Mouse (Mus musculus) CH12.LX (cell line): ENCODE results near the gene Col18a1. TPM values are rescaled to one million over a fixed set of nuclear protein-coding genes. Genes with fewer than 3 reads are reported as not detected.

Source experiments
- DNase-seq: peaks from one replicate; pipeline ENCODE4 v3.0.0-alpha.2; 2013; ENCODE audit errors: extremely low read depth
- H3K27ac ChIP-seq: 2 replicates; pipeline ENCODE4 v1.5.1; 2012; ENCODE audit warnings: low read depth, mild to moderate bottlenecking, control low read depth, moderate library complexity; ENCODE audit not compliant: insufficient read depth
- H3K27me3 ChIP-seq: replicated peaks from 2 replicates; pipeline ENCODE3; 2012; ENCODE audit warnings: inconsistent platforms
- H3K36me3 ChIP-seq, 2 experiments: replicated peaks in 1 of 2; 2 replicates each; pipeline versions ENCODE3 to v1.6.1; 2012; ENCODE audit warnings: inconsistent platforms in 1 of 2, low read length in 1 of 2, mild to moderate bottlenecking in 1 of 2, mixed read lengths in 1 of 2, moderate library complexity in 1 of 2; ENCODE audit not compliant: control insufficient read depth in 1 of 2, insufficient read depth in 1 of 2
- H3K4me1 ChIP-seq, 2 experiments: 2 replicates each; pipeline ENCODE4 v1.6.1; 2012; ENCODE audit warnings: inconsistent platforms in 1 of 2, moderate library complexity in 1 of 2; ENCODE audit not compliant: insufficient read depth in 2 of 2, control insufficient read depth in 1 of 2
- H3K4me2 ChIP-seq: 2 replicates; pipeline ENCODE4 v1.6.1; 2012; ENCODE audit warnings: low read depth, mild to moderate bottlenecking, control low read depth; ENCODE audit not compliant: poor library complexity, insufficient read depth, severe bottlenecking
- H3K4me3 ChIP-seq, 3 experiments: fragments of 150-350 bp in 1 of 3; sonication (generic) in 1 of 3; replicated peaks in 1 of 3; 2 replicates each; pipeline versions ENCODE3 to v1.5.1; 2011 to 2012; ENCODE audit warnings: low read depth in 2 of 3, low read length in 2 of 3, mild to moderate bottlenecking in 2 of 3, moderate library complexity in 2 of 3, control low read depth in 1 of 3, improper control_type of control experiment in 1 of 3, inconsistent platforms in 1 of 3, mixed read lengths in 1 of 3; ENCODE audit not compliant: poor library complexity in 1 of 3
- H3K79me2 ChIP-seq: replicated peaks from 2 replicates; pipeline ENCODE4 v1.6.1; 2012; ENCODE audit warnings: mild to moderate bottlenecking, moderate library complexity; ENCODE audit not compliant: control insufficient read depth, poor library complexity, insufficient read depth, severe bottlenecking; ENCODE audit errors: extremely low read depth
- H3K9ac ChIP-seq: 2 replicates; pipeline ENCODE4 v1.6.1; 2012; ENCODE audit warnings: low read depth, mild to moderate bottlenecking, control low read depth, moderate library complexity; ENCODE audit not compliant: insufficient read depth
- H3K9me3 ChIP-seq: replicated peaks from 2 replicates; pipeline ENCODE3; 2012; ENCODE audit warnings: low read length, inconsistent platforms, mixed read lengths
- BHLHE40 ChIP-seq: IDR thresholded peaks from 2 replicates; pipeline ENCODE4 v1.6.1; 2011; ENCODE audit warnings: mild to moderate bottlenecking, low read depth, low read length, improper control_type of control experiment
- CHD1 ChIP-seq: IDR thresholded peaks from 2 replicates; pipeline ENCODE4 v1.6.1; 2012; ENCODE audit warnings: low read depth, low read length, improper control_type of control experiment, inconsistent platforms
- CHD2 ChIP-seq: IDR thresholded peaks from 2 replicates; pipeline ENCODE4 v1.6.1; 2011; ENCODE audit warnings: low read length, improper control_type of control experiment
- CTCF ChIP-seq, 2 experiments: IDR thresholded peaks in 1 of 2; conservative IDR thresholded peaks in 1 of 2; 2 replicates each; pipeline ENCODE4 v1.5.1; 2011 to 2012; ENCODE audit warnings: low read depth in 2 of 2, low read length in 2 of 2, improper control_type of control experiment in 1 of 2, inconsistent platforms in 1 of 2, mild to moderate bottlenecking in 1 of 2, moderate library complexity in 1 of 2
- E2F4 ChIP-seq: IDR thresholded peaks from 2 replicates; pipeline ENCODE4 v1.6.1; 2011; ENCODE audit warnings: low read depth, low read length, improper control_type of control experiment; ENCODE audit not compliant: insufficient replicate concordance
- ELF1 ChIP-seq: IDR thresholded peaks from 2 replicates; pipeline ENCODE4 v1.6.1; 2014; ENCODE audit warnings: low read depth, mild to moderate bottlenecking, inconsistent platforms, low read length, improper control_type of control experiment
- ETS1 ChIP-seq: conservative IDR thresholded peaks from 2 replicates; pipeline ENCODE4 v1.6.1; 2012; ENCODE audit warnings: low read depth, mild to moderate bottlenecking, inconsistent platforms, low read length, improper control_type of control experiment, moderate library complexity
- GABPA ChIP-seq: IDR thresholded peaks from 2 replicates; pipeline ENCODE4 v1.6.1; 2012; ENCODE audit warnings: low read depth, low read length, improper control_type of control experiment, inconsistent platforms; ENCODE audit not compliant: insufficient replicate concordance
- HCFC1 ChIP-seq: IDR thresholded peaks from 2 replicates; pipeline ENCODE4 v1.6.1; 2012; ENCODE audit warnings: low read depth, mild to moderate bottlenecking, inconsistent platforms, low read length, improper control_type of control experiment
- JUN ChIP-seq: IDR thresholded peaks from 2 replicates; pipeline ENCODE4 v1.6.1; 2011; ENCODE audit warnings: low read depth, mild to moderate bottlenecking, low read length, improper control_type of control experiment, moderate library complexity; ENCODE audit not compliant: insufficient read depth
- JUND ChIP-seq: conservative IDR thresholded peaks from 2 replicates; pipeline ENCODE4 v1.6.1; 2011; ENCODE audit warnings: low read depth, low read length, improper control_type of control experiment
- MAX ChIP-seq: IDR thresholded peaks from 2 replicates; pipeline ENCODE4 v1.6.1; 2011; ENCODE audit warnings: low read length, improper control_type of control experiment
- MAZ ChIP-seq: IDR thresholded peaks from 2 replicates; pipeline ENCODE4 v1.6.1; 2012; ENCODE audit warnings: low read depth, mild to moderate bottlenecking, inconsistent platforms, low read length, improper control_type of control experiment, moderate library complexity
- MEF2A ChIP-seq: IDR thresholded peaks from 2 replicates; pipeline ENCODE4 v1.6.1; 2014; ENCODE audit warnings: low read depth, mild to moderate bottlenecking, inconsistent platforms, low read length, improper control_type of control experiment, borderline replicate concordance
- MYC ChIP-seq: IDR thresholded peaks from 2 replicates; pipeline ENCODE4 v1.6.1; 2011; ENCODE audit warnings: low read depth, mild to moderate bottlenecking, improper control_type of control experiment, low read length
- NELFE ChIP-seq: IDR thresholded peaks from 2 replicates; pipeline ENCODE4 v1.6.1; 2011; ENCODE audit warnings: low read depth, low read length, improper control_type of control experiment
- NRF1 ChIP-seq: IDR thresholded peaks from 2 replicates; pipeline ENCODE4 v1.6.1; 2014; ENCODE audit warnings: low read depth, mild to moderate bottlenecking, inconsistent platforms, low read length, improper control_type of control experiment, moderate library complexity
- POLR2A ChIP-seq: IDR thresholded peaks from 2 replicates; pipeline ENCODE4 v1.6.1; 2011; ENCODE audit warnings: low read depth, mild to moderate bottlenecking, improper control_type of control experiment, low read length
- POLR2AphosphoS2 ChIP-seq: IDR thresholded peaks from 2 replicates; pipeline ENCODE4 v1.6.1; 2011; ENCODE audit warnings: low read depth, low read length, improper control_type of control experiment
- RAD21 ChIP-seq: IDR thresholded peaks from 2 replicates; pipeline ENCODE4 v1.6.1; 2011; ENCODE audit warnings: low read depth, mild to moderate bottlenecking, low read length, improper control_type of control experiment, moderate library complexity
- RCOR1 ChIP-seq: conservative IDR thresholded peaks from 2 replicates; pipeline ENCODE4 v1.6.1; 2012; ENCODE audit warnings: low read depth, mild to moderate bottlenecking, inconsistent platforms, low read length, improper control_type of control experiment
- SIN3A ChIP-seq: IDR thresholded peaks from 2 replicates; pipeline ENCODE4 v1.6.1; 2012; ENCODE audit warnings: low read length, improper control_type of control experiment, inconsistent platforms
- SMC3 ChIP-seq: IDR thresholded peaks from 2 replicates; pipeline ENCODE4 v1.6.1; 2011; ENCODE audit warnings: low read depth, low read length, improper control_type of control experiment
- TBP ChIP-seq: conservative IDR thresholded peaks from 2 replicates; pipeline ENCODE4 v1.6.1; 2011; ENCODE audit warnings: low read depth, low read length, improper control_type of control experiment
- TCF12 ChIP-seq: IDR thresholded peaks from 2 replicates; pipeline ENCODE4 v1.6.1; 2014; ENCODE audit warnings: low read depth, mild to moderate bottlenecking, inconsistent platforms, low read length, improper control_type of control experiment
- UBTF ChIP-seq: IDR thresholded peaks from 2 replicates; pipeline ENCODE4 v1.6.1; 2012; ENCODE audit warnings: low read depth, mild to moderate bottlenecking, inconsistent platforms, low read length, improper control_type of control experiment, moderate library complexity
- USF2 ChIP-seq: conservative IDR thresholded peaks from 2 replicates; pipeline ENCODE4 v1.6.1; 2011; ENCODE audit warnings: low read depth, low read length, improper control_type of control experiment
- ZKSCAN1 ChIP-seq: IDR thresholded peaks from 2 replicates; pipeline ENCODE4 v1.6.1; 2012; ENCODE audit warnings: low read depth, inconsistent platforms, low read length, improper control_type of control experiment, borderline replicate concordance
- ZMIZ1 ChIP-seq: IDR thresholded peaks from 2 replicates; pipeline ENCODE4 v1.6.1; 2012; ENCODE audit warnings: low read depth, mild to moderate bottlenecking, inconsistent platforms, low read length, improper control_type of control experiment
- ZNF384 ChIP-seq: IDR thresholded peaks from 2 replicates; pipeline ENCODE4 v1.6.1; 2012; ENCODE audit warnings: low read depth, low read length, improper control_type of control experiment, inconsistent platforms
- dilution Hi-C: fragments of 300-500 bp; cut with MboI; formaldehyde crosslinking; loops from 2 replicates; pipeline ENCODE4 v1.14.3; 2020; ENCODE audit warnings: low sequenced_read_pairs; ENCODE audit not compliant: extremely low pct_unique_long_range_greater_than_20kb, extremely low pct_ligation_motif_present
- in situ Hi-C: fragments of 300-500 bp; cut with MboI; formaldehyde crosslinking; loops from 3 replicates; pipeline ENCODE4 v1.14.3; 2019; ENCODE audit warnings: low sequenced_read_pairs, low pct_ligation_motif_present, low pct_unique_long_range_greater_than_20kb, mixed read lengths
- polyA plus RNA-seq: library from polyadenylated mRNA; unstranded; fragments of >175 nt; gene quantifications from 2 replicates; pipeline ENCODE4 v1.2.1, GENCODE M21; 2012; ENCODE audit warnings: low read depth; ENCODE audit not compliant: insufficient read length
- total RNA-seq, 2 experiments: library from RNA; depleted of rRNA; stranded (reverse); fragments of 300-350 nt in 1 of 2; fragments of >200 nt in 1 of 2; gene quantifications; 2 replicates each; pipeline ENCODE4 v1.2.3; 2012 to 2014

The Col18a1 gene
- total and polyA plus RNA-seq, 3 experiments = 0.17 to 14.5 (median 1.7) TPM

GRCm38 (mm10) chr10:77103689-77104088 is 62.7 kb downstream of the Col18a1 start:
- Histone ChIP-seq H3K79me2 (no peaks in the 10 kb centered on the region), H3K9me3 (peaks cover 8% of the 10 kb centered on the region), H3K9ac (peak overlapping the region; percentile 39; the same call in 1 of the 2 replicates), H3K27ac (no peak overlapping the region), H3K4me3 (no peak overlapping the region), H3K4me1 (peaks cover 0 to 20% of the 10 kb centered on the region in 2 experiments; a peak in 3 of 4 replicates), H3K36me3 (no peaks in the 10 kb centered on the region), H3K27me3 (peaks cover 46% of the 10 kb centered on the region), H3K4me2 (peak overlapping the region; percentile 25)
- dilution Hi-C loops (no loop called here), in situ Hi-C loops (no loop called here)
- TF ChIP-seq POLR2A = no peak
- TF ChIP-seq ETS1 = no peak
- TF ChIP-seq BHLHE40 = no peak
- no peak for TF ChIP-seq USF2
- TF ChIP-seq RAD21 = no peak
- TF ChIP-seq ZNF384 = no peak
- no peak for TF ChIP-seq JUN
- no peak for TF ChIP-seq NELFE
- no peak for TF ChIP-seq TCF12
- no peak for TF ChIP-seq ZMIZ1
- TF ChIP-seq GABPA = no peak
- TF ChIP-seq UBTF = no peak
- no peak for TF ChIP-seq CTCF (conservative IDR thresholded peaks at IDR 0.05 in 1 of 2, IDR thresholded peaks at IDR 0.05 in 1 of 2; ENCODE audit: low read depth in 2 of 2, low read length in 2 of 2)
- TF ChIP-seq ZKSCAN1 = no peak
- no peak for TF ChIP-seq NRF1
- TF ChIP-seq MEF2A = no peak
- TF ChIP-seq SIN3A = no peak
- no peak for TF ChIP-seq MAX
- no peak for TF ChIP-seq CHD2
- no peak for DNase-seq

DNA sequence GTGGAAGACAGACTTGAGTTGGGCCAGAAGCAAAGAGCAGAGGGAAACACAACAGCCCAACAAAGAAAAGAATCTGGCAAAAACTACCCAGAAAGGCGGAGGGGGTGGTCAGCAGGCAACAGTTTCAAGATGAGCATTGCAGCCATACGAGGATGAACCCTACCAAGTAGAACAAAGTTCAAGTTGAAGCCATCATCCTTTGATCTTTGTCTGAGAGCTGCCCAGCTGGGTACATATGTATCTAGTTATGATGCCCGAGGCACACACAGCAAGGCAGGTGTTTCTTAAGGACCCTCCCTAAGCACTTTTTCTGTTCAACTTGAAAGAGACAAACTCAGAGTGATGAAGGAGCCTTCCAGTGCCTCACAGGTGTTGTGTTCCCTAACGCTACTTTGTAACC is 66.6 kb downstream of the Col18a1 start:
- Histone ChIP-seq H3K4me3 (no peak overlapping the region), H3K9ac (no peak overlapping the region), H3K27ac (no peak overlapping the region), H3K9me3 (no peaks in the 10 kb centered on the region), H3K79me2 (no peaks in the 10 kb centered on the region), H3K4me1 (peaks cover 0 to 17% of the 10 kb centered on the region in 2 experiments; a peak in 2 of 4 replicates), H3K36me3 (no peaks in the 10 kb centered on the region), H3K27me3 (peaks cover 69% of the 10 kb centered on the region), H3K4me2 (no peak overlapping the region)
- DNase-seq = no peak
- in situ Hi-C loops (no loop called here), dilution Hi-C loops (no loop called here)
- peak; percentile 64; the same call in 1 of the 2 replicates for TF ChIP-seq RCOR1
- no peak for TF ChIP-seq SIN3A
- peak; percentile 48; the same call in 1 of the 2 replicates for TF ChIP-seq JUN
- no peak for TF ChIP-seq USF2
- TF ChIP-seq TBP = no peak
- peak; percentile 60; the same call in 1 of the 2 replicates for TF ChIP-seq BHLHE40
- TF ChIP-seq ZMIZ1 = no peak
- TF ChIP-seq POLR2AphosphoS2 = no peak
- TF ChIP-seq CTCF (conservative IDR thresholded peaks at IDR 0.05 in 1 of 2, IDR thresholded peaks at IDR 0.05 in 1 of 2; ENCODE audit: low read depth in 2 of 2, low read length in 2 of 2) = no peak
- TF ChIP-seq TCF12 = peak; percentile 83
- TF ChIP-seq RAD21 = no peak
- TF ChIP-seq NELFE = no peak
- TF ChIP-seq MEF2A = peak; percentile 37; the same call in 1 of the 2 replicates
- no peak for TF ChIP-seq NRF1
- TF ChIP-seq CHD2 = 0 out of 2 replicates have a peak, but pooled peaks have one; percentile 36
- TF ChIP-seq GABPA = no peak
- no peak for TF ChIP-seq ZKSCAN1
- TF ChIP-seq MYC = 0 out of 2 replicates have a peak, but pooled peaks have one; percentile 18
- TF ChIP-seq HCFC1 = no peak
- no peak for TF ChIP-seq UBTF
- no peak for TF ChIP-seq MAZ
- no peak for TF ChIP-seq E2F4
- TF ChIP-seq JUND = peak; percentile 76
- TF ChIP-seq CHD1 = no peak
- TF ChIP-seq ELF1 = no peak
- no peak for TF ChIP-seq ZNF384
- TF ChIP-seq POLR2A = no peak
- TF ChIP-seq SMC3 = no peak
